Mouse (Mus musculus) cerebral cortex, adult 2 months (tissue): Measurements from ENCODE around the gene Ccl17.

ENCODE experiments used
- WGBS: fragments of 180-500 bp; shearing (Covaris S2); methylation state at CpG from one replicate; pipeline ENCODE4 v1.1.7; 2018; 5-methylcytosine and 5-hydroxymethylcytosine counted together

The Ccl17 gene

DNA sequence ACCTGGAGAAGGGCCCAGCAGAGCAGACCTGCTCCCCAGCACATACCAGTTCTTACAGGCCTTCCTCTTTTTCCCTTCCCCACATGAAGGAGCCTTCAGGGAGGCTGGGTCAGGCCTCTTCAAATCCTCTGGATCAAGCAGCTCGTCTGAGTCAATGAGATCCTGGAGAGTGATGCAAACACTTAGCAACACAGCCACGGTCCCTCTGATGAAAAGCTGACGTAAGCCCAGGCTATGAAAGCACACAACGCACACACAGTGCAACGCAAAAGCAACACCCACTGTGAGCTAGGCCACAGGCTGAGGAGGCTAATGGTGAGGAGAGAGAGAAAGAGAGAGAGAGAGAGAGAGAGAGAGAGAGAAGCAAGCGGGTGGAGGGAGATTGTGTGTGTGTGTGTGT lies 14.9 kb downstream of the Ccl17 start:
- WGBS: 85% methylated on average over 6 of the region's 6 CpGs

DNA sequence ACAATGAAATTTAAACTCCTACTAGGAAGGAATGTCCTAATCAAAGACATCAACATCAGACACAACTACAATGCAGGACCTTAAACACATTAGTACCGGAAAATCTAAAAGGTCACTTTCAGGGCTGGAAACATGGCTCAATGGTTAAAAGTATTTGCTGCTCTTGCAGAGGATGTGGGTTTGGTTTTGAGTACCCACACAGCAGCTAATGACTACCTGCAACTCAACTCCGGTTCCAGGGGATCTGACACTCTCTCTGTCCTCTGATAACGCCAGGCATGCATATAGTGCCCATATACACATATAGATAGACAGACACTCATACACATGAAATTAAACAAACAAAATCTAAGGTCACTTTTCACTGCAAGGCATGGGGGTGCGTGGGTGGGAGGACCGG lies 16.0 kb downstream of the Ccl17 start:
- WGBS: 94% methylated on average over 5 of the region's 5 CpGs

DNA sequence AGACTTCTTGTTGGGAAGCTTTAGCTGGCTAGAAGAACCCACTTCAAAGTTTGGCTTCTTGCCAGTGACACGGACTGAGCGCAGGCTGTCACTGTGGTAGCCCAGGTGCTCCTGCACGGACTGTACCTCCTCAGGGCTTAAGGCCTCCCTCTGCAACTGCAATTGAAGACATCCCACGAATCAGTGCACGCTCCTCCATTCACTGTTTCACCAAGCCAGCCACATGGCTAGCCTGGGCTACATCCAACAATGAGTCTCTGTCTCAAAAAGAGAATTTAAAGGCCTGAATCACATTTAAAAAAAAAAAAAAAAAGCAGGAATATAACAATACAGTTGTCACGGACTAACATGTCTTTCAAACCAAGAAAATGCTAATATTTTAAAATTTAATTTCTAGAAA lies 18.0 kb downstream of the Ccl17 start:
- 81% methylated on average over 6 of the region's 6 CpGs for WGBS

DNA sequence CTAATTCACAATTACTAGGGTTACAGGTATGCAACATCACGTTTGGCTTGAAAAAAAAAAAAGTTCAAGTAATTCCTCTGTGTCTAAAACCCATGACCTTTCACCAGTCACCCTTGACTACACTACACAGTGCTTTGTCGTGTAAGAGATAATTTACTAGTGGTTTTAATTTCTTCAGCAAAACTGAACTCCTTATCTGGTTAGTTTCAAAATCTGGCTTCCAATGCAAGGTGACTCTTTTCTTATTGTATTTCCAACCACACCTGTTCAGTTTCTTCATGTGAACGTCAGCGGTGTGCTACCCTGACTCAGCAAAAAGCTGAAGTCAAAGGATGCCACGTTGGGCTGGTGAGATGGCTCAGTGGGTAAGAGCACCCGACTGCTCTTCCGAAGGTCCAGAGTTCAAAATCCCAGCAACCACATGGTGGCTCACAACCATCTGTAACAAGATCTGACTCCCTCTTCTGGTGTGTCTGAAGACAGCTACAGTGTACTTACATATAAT lies 23.7 kb downstream of the Ccl17 start:
- 70% methylated on average over 7 of the region's 7 CpGs for WGBS

DNA sequence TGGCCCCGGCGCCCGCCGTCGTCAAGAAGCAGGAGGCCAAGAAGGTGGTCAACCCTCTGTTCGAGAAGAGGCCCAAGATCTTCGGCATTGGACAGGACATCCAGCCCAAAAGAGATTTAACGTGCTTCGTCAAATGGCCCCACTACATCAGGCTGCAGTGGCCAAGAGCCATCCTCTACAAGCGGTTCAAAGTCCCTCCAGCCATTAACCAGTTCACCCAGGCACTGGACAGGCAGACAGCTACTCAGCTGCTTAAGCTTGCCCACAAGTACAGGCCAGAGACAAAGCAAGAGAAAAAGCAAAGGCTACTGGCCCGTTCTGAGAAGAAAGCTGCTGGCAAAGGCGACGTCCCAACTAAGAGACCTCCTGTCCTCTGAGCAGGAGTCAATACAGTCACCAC lies 25.5 kb downstream of the Ccl17 start:
- WGBS: 85% methylated on average over 13 of the region's 13 CpGs

DNA sequence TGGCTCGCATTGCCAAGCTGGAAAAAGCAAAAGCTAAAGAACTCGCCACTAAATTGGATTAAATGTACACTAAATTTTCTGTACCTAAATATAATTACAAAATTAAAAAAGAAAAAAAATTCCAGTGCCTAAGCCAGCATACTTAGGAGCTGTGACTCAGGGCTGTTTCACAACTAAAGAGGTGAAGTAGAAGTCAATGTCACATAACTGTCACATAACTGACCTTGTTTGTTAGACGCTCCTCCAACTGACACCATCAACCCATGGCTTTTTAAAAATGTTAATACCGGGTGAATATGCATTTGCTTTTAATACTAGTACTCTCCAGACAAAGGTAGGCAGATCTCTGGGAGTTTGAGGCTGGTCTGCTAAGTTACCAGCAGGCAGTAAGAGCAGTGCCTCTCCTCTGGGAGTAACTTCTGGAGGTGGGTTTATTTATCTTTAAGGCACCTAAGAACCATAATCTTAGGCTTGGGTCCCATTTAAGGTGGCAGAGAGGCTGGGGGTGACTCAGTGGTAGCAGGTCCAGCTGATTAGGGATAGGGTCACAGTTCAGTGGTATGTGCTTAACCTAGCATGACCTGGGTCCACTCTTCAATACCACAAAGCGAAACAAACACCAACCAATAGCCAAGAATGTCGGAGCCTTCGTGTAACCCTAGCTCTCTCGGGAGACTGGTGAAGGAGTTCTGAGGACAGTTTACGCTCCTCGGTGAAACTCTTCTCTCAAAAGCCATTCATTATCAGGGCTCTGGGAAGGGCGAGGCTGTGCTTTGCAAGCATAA lies 26.4 kb downstream of the Ccl17 start:
- WGBS: 67% methylated on average over 11 of the region's 11 CpGs

DNA sequence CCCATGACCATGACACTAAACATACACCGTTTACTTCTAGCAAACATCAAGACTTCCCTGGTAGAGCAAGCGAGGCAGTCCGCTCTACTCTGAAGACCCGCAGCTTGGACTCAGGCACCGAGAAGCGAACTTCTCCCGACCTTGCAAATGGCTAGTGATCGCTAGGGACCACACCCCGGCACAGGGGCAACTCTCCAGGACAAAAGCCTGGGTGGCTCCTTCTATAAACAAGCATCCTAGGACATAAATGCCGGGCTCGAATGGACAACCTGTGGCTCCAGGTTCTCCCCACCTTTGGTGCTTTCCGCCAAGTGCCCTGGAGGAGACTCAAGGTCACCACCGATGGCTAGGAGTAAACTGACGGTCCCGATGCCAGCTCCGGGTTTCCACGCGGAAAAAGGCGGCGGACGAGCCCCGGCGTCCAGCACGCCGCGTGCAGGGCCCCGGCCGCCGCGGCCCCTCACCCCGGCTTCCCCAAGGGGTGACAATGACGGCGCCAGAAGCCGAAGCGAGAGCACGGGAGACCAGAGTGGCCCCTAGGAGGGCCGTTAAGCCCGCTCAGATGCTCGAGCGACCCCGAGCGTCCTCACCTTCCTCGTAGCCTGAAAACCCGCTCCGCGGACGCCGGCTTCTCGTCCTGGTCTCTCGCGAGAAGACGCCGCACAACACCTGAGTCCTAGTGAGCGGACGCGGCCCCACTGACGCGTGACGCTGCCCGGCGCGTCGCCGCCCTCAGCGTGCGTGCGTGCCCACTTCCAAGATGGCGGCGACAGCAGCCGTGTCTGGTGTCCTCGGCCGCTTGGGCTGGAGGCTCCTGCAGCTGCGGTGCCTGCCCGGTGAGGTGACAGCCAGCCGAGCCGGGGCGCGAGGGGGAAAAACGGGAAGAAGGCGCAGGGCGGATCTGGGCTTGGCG lies 27.7 kb downstream of the Ccl17 start, which contains the start of the genes Coq9 and Ciapin1:
Coq9 (plus strand) TSS at position 660 of the 913 bp plus-strand sequence.
Ciapin1 (minus strand) TSS at position 697 of the 913 bp plus-strand sequence.
- under 1% methylated on average over 82 of the region's 82 CpGs for WGBS

DNA sequence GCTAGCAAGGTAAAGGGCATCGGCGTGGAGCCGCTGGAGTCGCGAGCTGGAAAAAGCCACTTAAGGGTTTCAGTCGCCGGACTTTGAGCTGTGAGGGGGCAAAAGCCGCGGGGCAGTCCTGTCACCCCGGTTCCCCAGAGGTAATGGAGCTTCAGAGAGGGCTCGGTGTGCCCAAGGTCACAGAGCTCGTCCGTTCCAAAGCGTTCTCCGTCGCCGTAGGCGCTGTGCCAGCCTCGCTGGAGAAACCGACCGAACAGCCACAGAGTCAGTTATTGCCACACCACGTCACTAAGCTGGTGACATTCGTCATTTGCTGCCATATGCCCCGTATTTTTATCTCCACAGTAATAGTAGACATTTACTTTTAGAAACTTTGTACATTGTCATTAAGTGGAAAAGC lies 28.3 kb downstream of the Ccl17 start:
- under 1% methylated on average over 24 of the region's 24 CpGs for WGBS

DNA sequence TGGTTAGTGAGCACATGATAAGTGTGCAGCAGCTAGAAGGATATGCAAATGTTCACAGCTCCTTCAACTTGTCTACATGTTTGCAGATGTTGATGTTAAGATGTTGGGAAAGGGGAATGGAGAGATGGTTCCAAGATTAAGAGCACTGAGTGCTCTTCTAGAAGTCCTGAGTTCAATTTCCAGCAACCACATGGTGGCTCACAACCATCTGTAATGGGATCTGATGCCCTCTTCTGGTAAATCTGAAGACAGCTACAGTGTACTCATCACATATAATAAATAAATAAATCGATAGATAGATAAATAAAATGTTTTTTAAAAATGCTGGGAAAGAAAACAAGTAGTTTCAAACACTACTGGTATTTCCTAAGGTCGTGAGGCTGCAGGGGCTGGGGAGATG lies 30.9 kb downstream of the Ccl17 start:
- 64% methylated on average over 2 of the region's 2 CpGs for WGBS

DNA sequence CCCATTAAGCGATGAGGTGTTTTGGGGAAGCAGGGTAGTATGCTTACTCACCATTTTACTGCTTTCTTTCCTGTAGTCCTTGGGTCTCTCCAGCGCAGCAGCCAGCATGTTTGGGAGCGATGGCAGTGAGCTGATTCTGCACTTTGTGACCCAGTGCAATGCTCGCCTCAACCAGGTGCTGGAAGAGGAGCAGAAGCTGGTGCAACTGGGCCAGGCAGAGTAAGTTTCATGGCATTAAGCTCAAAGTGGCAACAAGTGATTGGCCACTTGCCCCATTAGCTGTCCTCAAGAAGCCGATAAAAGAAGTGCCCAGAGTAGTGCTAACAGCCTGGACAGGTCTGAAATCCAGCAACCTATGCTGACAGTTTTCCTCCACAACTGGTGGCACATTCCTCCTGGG lies 39.8 kb downstream of the Ccl17 start:
- 91% methylated on average over 5 of the region's 5 CpGs for WGBS

DNA sequence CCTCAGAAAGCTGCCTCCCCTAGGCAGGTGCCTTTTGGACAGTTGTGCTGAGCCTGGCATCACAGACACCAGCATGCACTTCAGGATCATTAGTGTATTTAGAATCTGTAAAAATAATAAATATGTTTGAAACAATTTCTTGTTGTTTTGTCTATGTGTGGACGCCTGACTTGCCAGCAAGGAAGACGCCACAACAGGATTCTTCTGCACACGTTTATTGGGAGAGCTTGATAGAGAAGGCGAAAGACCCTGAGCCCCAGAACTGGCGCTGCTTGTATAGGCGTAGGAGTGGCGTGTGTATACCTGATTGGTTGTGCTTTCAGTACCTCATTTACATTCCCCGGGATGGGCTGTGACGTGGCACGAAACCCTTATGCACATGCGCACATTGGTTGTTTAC lies 44.5 kb downstream of the Ccl17 start:
- 90% methylated on average over 11 of the region's 11 CpGs for WGBS

DNA sequence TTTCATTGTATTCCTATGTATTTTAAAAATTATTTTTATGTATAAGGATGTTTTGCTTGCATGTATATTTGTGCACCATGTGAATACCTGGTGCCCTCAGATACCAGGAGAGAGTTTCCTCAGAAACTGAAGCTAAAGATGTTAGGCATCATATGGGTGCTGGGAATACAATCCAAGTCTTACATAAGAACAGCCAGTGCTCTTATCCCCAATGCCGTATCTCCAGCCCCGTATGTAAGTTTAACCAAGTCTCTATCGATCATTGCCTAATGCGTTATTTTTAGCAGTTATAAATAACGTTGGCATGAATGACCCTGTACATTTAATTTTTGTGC lies 46.7 kb downstream of the Ccl17 start:
- WGBS: 19% methylated on average over 5 of the region's 5 CpGs

DNA sequence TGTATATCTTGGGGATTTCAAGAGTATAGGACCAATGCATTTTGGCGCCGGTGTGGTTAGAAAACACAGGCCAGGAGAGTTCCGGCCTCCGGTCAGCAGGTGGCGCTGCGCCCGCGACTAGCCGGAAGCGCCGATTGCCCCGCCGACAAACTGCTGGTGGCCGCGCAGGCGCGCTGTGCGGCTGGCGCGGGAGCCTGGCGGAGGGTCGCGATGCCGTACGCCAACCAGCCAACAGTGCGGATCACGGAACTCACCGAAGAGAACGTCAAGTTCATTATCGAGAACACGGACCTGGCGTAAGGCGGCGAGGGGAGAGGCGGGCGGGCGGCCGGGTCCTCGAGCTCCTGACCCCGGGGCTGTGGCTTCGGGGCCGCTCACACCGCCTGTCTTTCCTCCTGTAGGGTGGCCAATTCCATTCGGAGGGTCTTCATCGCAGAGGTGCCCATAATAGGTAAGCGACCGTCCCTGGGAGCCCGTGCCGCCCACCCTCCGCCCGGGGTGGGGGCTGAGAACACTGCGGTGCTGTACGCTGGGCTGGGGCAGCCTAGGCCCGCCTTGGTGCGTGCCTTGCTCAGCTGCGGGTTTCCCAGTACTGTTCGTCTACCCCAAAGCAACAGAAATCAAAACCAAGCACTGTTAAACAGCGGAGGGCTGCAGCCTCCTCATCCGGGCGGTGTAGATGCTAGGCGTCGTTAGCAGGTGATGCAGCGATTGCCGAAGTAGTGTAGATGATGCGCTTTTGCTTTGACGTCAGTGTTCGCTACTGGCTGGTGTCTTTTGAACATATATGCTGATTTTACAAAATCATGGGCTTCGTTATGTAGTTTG lies 47.3 kb downstream of the Ccl17 start, which contains the start of gene Polr2c:
Polr2c (plus strand) TSS at position 105 of the 828 bp plus-strand sequence.
- WGBS: under 1% methylated on average over 68 of the region's 68 CpGs

DNA sequence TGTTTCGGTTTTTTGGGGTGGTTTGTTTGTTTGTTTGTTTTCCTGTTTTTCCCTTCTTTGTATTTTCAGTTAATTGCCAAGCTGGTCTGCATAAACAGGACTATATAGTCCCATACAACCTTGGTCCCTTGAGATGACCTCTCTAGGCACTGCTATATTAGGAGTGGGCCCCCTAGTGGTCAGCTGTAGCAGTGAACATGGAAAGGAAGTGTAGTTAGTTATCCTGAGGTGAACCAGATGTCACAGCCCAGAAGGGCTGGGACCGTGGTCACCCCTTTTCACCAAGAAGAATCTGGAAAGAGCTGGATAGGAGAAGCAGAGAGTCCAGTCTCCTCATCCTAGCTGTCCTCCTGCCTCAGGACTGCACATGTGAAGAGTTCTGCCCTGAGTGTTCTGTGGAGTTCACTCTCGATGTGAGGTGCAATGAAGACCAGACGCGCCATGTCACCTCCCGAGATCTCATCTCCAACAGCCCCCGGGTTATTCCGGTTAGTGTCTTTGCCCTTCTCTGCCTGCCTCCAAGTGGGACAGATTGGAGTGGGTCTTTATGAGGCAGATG lies 51.2 kb downstream of the Ccl17 start:
- WGBS: 72% methylated on average over 8 of the region's 8 CpGs
